Mouse (Mus musculus) liver (tissue): ENCODE data around the gene Ugt1a5.

Source experiments
- DNase-seq: peaks from one replicate; pipeline ENCODE4 v3.0.0-alpha.2; 2020; ENCODE audit warnings: mixed read lengths

Gene Ugt1a5

GRCm38 (mm10) chr1:88245881-88246280 is 80.1 kb downstream of the Ugt1a5 start:
- DNase-seq, result no peak

- DNase-seq, result no peak
Measured at GRCm38 (mm10) chr1:88246386-88246785, 80.6 kb downstream of the Ugt1a5 start.

GRCm38 (mm10) chr1:88247660-88248059 is 81.8 kb downstream of the Ugt1a5 start:
- no peak for DNase-seq

GRCm38 (mm10) chr1:88248658-88249057 is 82.8 kb downstream of the Ugt1a5 start:
- DNase-seq, result no peak

GRCm38 (mm10) chr1:88249596-88249995 is 83.8 kb downstream of the Ugt1a5 start:
- DNase-seq, result no peak

GRCm38 (mm10) chr1:88250023-88250422 is 84.2 kb downstream of the Ugt1a5 start:
- no peak for DNase-seq

GRCm38 (mm10) chr1:88253106-88253505 is 87.3 kb downstream of the Ugt1a5 start:
- DNase-seq, result no peak

- DNase-seq, result no peak
Measured at GRCm38 (mm10) chr1:88253540-88253939, 87.7 kb downstream of the Ugt1a5 start.

- no peak for DNase-seq
Measured at GRCm38 (mm10) chr1:88254793-88255465, 89.1 kb downstream of the Ugt1a5 start.

GRCm38 (mm10) chr1:88255466-88255857 is 89.7 kb downstream of the Ugt1a5 start:
- no peak for DNase-seq

GRCm38 (mm10) chr1:88255989-88256754 is 90.4 kb downstream of the Ugt1a5 start:
- DNase-seq, result no peak

- no peak for DNase-seq
Measured at GRCm38 (mm10) chr1:88256886-88257663, 91.3 kb downstream of the Ugt1a5 start.

GRCm38 (mm10) chr1:88257681-88258080 is 91.9 kb downstream of the Ugt1a5 start:
- DNase-seq, result no peak

- no peak for DNase-seq
Measured at GRCm38 (mm10) chr1:88258361-88258760, 92.5 kb downstream of the Ugt1a5 start.

- peak; percentile 57 for DNase-seq
Measured at GRCm38 (mm10) chr1:88258881-88259642, 93.2 kb downstream of the Ugt1a5 start.

- no peak for DNase-seq
Measured at GRCm38 (mm10) chr1:88259643-88260024, 93.8 kb downstream of the Ugt1a5 start.

- DNase-seq, result peak; percentile 78
Measured at GRCm38 (mm10) chr1:88260114-88260513, 94.3 kb downstream of the Ugt1a5 start.

- no peak for DNase-seq
Measured at GRCm38 (mm10) chr1:88260604-88261377, 95.0 kb downstream of the Ugt1a5 start.

GRCm38 (mm10) chr1:88261706-88262105 is 95.9 kb downstream of the Ugt1a5 start:
- DNase-seq, result no peak

- peak; percentile 74 for DNase-seq
Measured at GRCm38 (mm10) chr1:88262255-88262654, 96.4 kb downstream of the Ugt1a5 start.

- no peak for DNase-seq
Measured at GRCm38 (mm10) chr1:88262961-88263360, 97.1 kb downstream of the Ugt1a5 start.

GRCm38 (mm10) chr1:88263778-88264177 is 98.0 kb downstream of the Ugt1a5 start:
- no peak for DNase-seq
